Mouse (Mus musculus): Measurements from ENCODE around the gene Bicdl2. TPM values are rescaled to one million over a fixed set of nuclear protein-coding genes. Genes with fewer than 3 reads are reported as not detected.
A peak's percentile ranks its signal among the peaks of the same experiment; 100 is the strongest.

The Bicdl2 gene
- polyA plus RNA-seq, 1 experiment from 2014 or later: 0.15 TPM

DNA sequence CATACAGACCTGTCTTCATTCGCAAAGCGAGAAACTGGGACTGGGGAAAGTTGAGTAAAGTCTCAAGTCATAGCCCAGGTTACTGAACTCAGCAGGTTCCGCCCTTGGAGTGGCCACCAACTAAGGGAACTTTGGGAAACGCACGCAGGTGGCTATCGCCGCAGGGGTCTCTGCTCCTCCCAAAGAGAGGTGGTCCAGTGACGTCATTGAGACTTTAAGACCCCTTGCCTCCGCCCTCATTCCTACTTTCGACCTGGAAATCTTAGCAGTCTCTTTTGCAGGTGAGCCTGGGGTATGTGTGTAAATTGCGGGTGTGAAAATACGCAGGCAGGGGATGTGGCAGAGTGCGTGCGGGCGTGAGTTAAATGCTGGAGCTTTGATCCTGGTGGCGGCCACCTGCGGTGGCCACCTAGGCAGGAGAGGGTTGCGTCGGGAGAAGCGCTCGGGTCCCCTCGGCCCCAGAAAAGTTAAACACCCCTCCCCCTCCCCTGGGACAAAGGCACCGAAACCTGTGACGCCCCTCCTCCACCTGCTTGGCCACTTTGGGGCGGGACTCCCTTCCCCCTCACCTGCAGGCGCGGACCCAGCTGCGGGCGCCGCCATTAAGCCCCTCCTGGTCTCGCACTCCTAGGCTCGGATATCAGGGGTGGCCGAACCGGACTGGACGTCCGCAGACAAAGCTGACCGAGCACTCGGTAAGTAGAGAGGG lies 19.0 kb downstream of the Bicdl2 start, which contains the start of gene Cldn6:
Cldn6 (plus strand) TSS at position 123 of the 709 bp plus-strand sequence.
- H3K4me2 ChIP-seq (ENCODE audit: low read length): peak within 1 kb of the TSS; percentile 53
- no peak within 1 kb of the TSS for H3K9ac ChIP-seq (ENCODE audit: low read length)
- H3K9me3 ChIP-seq (ENCODE audit: control insufficient read depth, low read length): no peaks in the 10 kb centered on the region
- H3K27ac ChIP-seq (replicated peaks in 1 of 2; ENCODE audit: control insufficient read depth in 1 of 2, insufficient read depth in 1 of 2, low read depth in 2 of 2, low read length in 2 of 2): no peak within 1 kb of the TSS
- no peak for ATAC-seq (ENCODE audit: insufficient number of reproducible peaks, insufficient read depth, low FRiP score, low read depth)
- H3K4me3 ChIP-seq (ENCODE audit: control insufficient read depth in 1 of 2, insufficient read depth in 1 of 2, low read depth in 1 of 2, low read length in 2 of 2): peak within 1 kb of the TSS; percentile 11 to 20; a peak in 2 of 4 replicates
- H3K4me1 ChIP-seq (ENCODE audit: control insufficient read depth in 2 of 2, insufficient read depth in 2 of 2, low read length in 2 of 2): peaks cover 16 to 31% of the 10 kb centered on the region in 2 experiments
- no peaks in the 10 kb centered on the region for H3K36me3 ChIP-seq (ENCODE audit: control insufficient read depth, insufficient read depth, low read length)
- H3K27me3 ChIP-seq (ENCODE audit: control insufficient read depth, insufficient read depth, low read length): peaks cover 66% of the 10 kb centered on the region
- 3% methylated on average over 38 of the region's 38 CpGs for WGBS

DNA sequence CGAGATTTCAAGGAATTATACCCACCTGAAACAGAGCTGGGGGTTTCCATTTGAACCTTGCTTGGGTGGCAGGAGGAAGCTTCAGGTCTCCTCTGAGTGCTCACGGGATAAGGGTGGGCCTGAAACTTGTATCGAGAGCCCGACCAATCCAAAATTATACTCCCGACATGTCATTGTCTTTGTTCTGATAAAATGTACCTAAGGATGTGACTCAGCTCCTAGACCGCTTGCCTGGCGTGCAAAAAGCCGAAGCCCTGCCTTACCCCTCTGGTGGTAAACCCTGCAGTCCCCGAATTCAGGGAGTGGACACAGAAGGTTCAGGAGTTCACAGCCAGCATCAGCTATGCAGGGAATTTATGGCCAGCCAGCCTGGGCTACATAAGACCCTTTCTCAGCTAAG lies 20.0 kb downstream of the Bicdl2 start:
- Histone ChIP-seq H3K4me2 (ENCODE audit: low read length) (no peak overlapping the region), H3K4me1 (ENCODE audit: control insufficient read depth in 2 of 2, insufficient read depth in 2 of 2, low read length in 2 of 2) (peaks cover 9 to 22% of the 10 kb centered on the region in 2 experiments), H3K27me3 (ENCODE audit: control insufficient read depth, insufficient read depth, low read length) (peaks cover 77% of the 10 kb centered on the region), H3K4me3 (ENCODE audit: control insufficient read depth in 1 of 2, insufficient read depth in 1 of 2, low read depth in 1 of 2, low read length in 2 of 2) (no peak overlapping the region), H3K9me3 (ENCODE audit: control insufficient read depth, low read length) (no peaks in the 10 kb centered on the region), H3K27ac (replicated peaks in 1 of 2; ENCODE audit: control insufficient read depth in 1 of 2, insufficient read depth in 1 of 2, low read depth in 2 of 2, low read length in 2 of 2) (no peak overlapping the region), H3K9ac (ENCODE audit: low read length) (no peak overlapping the region), H3K36me3 (ENCODE audit: control insufficient read depth, insufficient read depth, low read length) (no peaks in the 10 kb centered on the region)
- 68% methylated on average over 9 of the region's 9 CpGs for WGBS
- no peak for ATAC-seq (ENCODE audit: insufficient number of reproducible peaks, insufficient read depth, low FRiP score, low read depth)

DNA sequence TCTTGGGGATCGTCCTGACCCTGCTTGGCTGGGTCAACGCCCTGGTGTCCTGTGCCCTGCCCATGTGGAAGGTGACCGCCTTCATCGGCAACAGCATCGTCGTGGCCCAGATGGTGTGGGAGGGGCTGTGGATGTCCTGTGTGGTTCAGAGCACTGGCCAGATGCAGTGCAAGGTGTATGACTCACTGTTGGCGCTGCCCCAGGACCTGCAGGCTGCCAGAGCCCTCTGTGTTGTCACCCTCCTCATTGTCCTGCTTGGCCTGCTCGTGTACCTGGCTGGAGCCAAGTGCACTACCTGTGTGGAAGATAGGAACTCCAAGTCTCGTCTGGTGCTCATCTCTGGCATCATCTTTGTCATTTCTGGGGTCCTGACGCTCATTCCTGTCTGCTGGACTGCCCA lies 20.8 kb downstream of the Bicdl2 start:
- H3K4me1 ChIP-seq (ENCODE audit: control insufficient read depth in 2 of 2, insufficient read depth in 2 of 2, low read length in 2 of 2): peaks cover 5 to 15% of the 10 kb centered on the region in 2 experiments; a peak in 3 of 4 replicates
- 63% methylated on average over 10 of the region's 10 CpGs for WGBS
- no peaks in the 10 kb centered on the region for H3K9me3 ChIP-seq (ENCODE audit: control insufficient read depth, low read length)
- ATAC-seq (ENCODE audit: insufficient number of reproducible peaks, insufficient read depth, low FRiP score, low read depth): no peak
- H3K27me3 ChIP-seq (ENCODE audit: control insufficient read depth, insufficient read depth, low read length): peaks cover 77% of the 10 kb centered on the region
- H3K4me3 ChIP-seq (ENCODE audit: control insufficient read depth in 1 of 2, insufficient read depth in 1 of 2, low read depth in 1 of 2, low read length in 2 of 2): no peak overlapping the region
- no peaks in the 10 kb centered on the region for H3K36me3 ChIP-seq (ENCODE audit: control insufficient read depth, insufficient read depth, low read length)
- H3K27ac ChIP-seq (replicated peaks in 1 of 2; ENCODE audit: control insufficient read depth in 1 of 2, insufficient read depth in 1 of 2, low read depth in 2 of 2, low read length in 2 of 2): no peak overlapping the region
- H3K9ac ChIP-seq (ENCODE audit: low read length): no peak overlapping the region
- no peak overlapping the region for H3K4me2 ChIP-seq (ENCODE audit: low read length)

DNA sequence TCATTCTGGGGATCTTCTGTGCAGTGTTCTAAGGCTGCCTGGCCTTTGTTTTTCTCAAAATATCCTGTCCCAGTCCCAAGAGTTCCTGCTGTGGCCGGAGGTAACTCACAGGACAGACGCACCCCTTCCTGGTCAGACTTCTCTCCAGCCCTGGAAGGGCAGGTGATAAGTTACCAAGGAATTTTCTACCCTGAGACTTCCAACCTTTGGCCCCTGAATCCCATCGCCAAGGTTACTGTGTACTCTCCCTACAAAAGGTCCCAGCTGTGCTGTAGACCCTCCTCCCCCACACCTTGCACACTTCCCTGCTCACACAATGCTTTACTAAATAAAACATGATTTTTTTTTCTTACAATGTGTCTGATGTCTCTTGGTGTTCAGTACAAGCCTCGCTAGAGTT lies 21.8 kb downstream of the Bicdl2 start:
- Histone ChIP-seq H3K9me3 (ENCODE audit: control insufficient read depth, low read length) (no peaks in the 10 kb centered on the region), H3K27me3 (ENCODE audit: control insufficient read depth, insufficient read depth, low read length) (peaks cover 77% of the 10 kb centered on the region), H3K4me3 (ENCODE audit: control insufficient read depth in 1 of 2, insufficient read depth in 1 of 2, low read depth in 1 of 2, low read length in 2 of 2) (no peak overlapping the region), H3K27ac (replicated peaks in 1 of 2; ENCODE audit: control insufficient read depth in 1 of 2, insufficient read depth in 1 of 2, low read depth in 2 of 2, low read length in 2 of 2) (no peak overlapping the region), H3K4me1 (ENCODE audit: control insufficient read depth in 2 of 2, insufficient read depth in 2 of 2, low read length in 2 of 2) (peaks cover 5 to 11% of the 10 kb centered on the region in 2 experiments; a peak in 2 of 4 replicates), H3K36me3 (ENCODE audit: control insufficient read depth, insufficient read depth, low read length) (no peaks in the 10 kb centered on the region), H3K9ac (ENCODE audit: low read length) (no peak overlapping the region), H3K4me2 (ENCODE audit: low read length) (no peak overlapping the region)
- WGBS: 43% methylated on average over 4 of the region's 4 CpGs
- no peak for ATAC-seq (ENCODE audit: insufficient number of reproducible peaks, insufficient read depth, low FRiP score, low read depth)

GRCm38 (mm10) chr17:23682530-23682929 lies 22.2 kb downstream of the Bicdl2 start:
- Histone ChIP-seq H3K36me3 (ENCODE audit: control insufficient read depth, insufficient read depth, low read length) (no peaks in the 10 kb centered on the region), H3K4me1 (ENCODE audit: control insufficient read depth in 2 of 2, insufficient read depth in 2 of 2, low read length in 2 of 2) (peaks cover 5 to 9% of the 10 kb centered on the region in 2 experiments; a peak in 2 of 4 replicates), H3K9me3 (ENCODE audit: control insufficient read depth, low read length) (no peaks in the 10 kb centered on the region), H3K27ac (replicated peaks in 1 of 2; ENCODE audit: control insufficient read depth in 1 of 2, insufficient read depth in 1 of 2, low read depth in 2 of 2, low read length in 2 of 2) (no peak overlapping the region), H3K4me2 (ENCODE audit: low read length) (no peak overlapping the region), H3K4me3 (ENCODE audit: control insufficient read depth in 1 of 2, insufficient read depth in 1 of 2, low read depth in 1 of 2, low read length in 2 of 2) (no peak overlapping the region), H3K27me3 (ENCODE audit: control insufficient read depth, insufficient read depth, low read length) (peaks cover 77% of the 10 kb centered on the region), H3K9ac (ENCODE audit: low read length) (no peak overlapping the region)
- WGBS: 53% methylated on average over 3 of the region's 3 CpGs
- no peak for ATAC-seq (ENCODE audit: insufficient number of reproducible peaks, insufficient read depth, low FRiP score, low read depth)

DNA sequence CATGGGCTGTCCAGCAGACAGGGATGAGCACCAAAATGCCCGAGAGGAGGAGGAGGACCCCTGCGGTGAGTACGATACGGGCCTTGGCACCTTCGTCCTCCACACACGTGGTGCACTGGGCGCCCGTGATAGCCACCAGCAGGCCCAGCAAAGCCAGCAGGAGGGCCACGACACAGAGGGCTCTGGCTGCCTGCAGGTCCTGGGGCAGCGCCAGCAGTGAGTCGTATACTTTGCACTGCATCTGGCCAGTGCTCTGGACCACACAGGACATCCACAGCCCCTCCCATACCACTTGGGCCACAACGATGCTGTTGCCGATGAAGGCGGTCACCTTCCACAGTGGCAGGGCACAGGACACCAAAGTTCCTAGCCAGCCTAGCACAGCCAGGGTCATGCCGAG lies 22.9 kb downstream of the Bicdl2 start:
- no peak overlapping the region for H3K27ac ChIP-seq (replicated peaks in 1 of 2; ENCODE audit: control insufficient read depth in 1 of 2, insufficient read depth in 1 of 2, low read depth in 2 of 2, low read length in 2 of 2)
- 0 out of 2 replicates have a peak, but pooled peaks have one; percentile 27 for ATAC-seq (ENCODE audit: insufficient number of reproducible peaks, insufficient read depth, low FRiP score, low read depth)
- no peaks in the 10 kb centered on the region for H3K9me3 ChIP-seq (ENCODE audit: control insufficient read depth, low read length)
- WGBS: 18% methylated on average over 15 of the region's 15 CpGs
- H3K4me2 ChIP-seq (ENCODE audit: low read length): no peak overlapping the region
- H3K36me3 ChIP-seq (ENCODE audit: control insufficient read depth, insufficient read depth, low read length): no peaks in the 10 kb centered on the region
- no peak overlapping the region for H3K9ac ChIP-seq (ENCODE audit: low read length)
- peaks cover 72% of the 10 kb centered on the region for H3K27me3 ChIP-seq (ENCODE audit: control insufficient read depth, insufficient read depth, low read length)
- no peak overlapping the region for H3K4me3 ChIP-seq (ENCODE audit: control insufficient read depth in 1 of 2, insufficient read depth in 1 of 2, low read depth in 1 of 2, low read length in 2 of 2)
- H3K4me1 ChIP-seq (ENCODE audit: control insufficient read depth in 2 of 2, insufficient read depth in 2 of 2, low read length in 2 of 2): peaks cover 5 to 6% of the 10 kb centered on the region in 2 experiments; a peak in 2 of 4 replicates

- no peaks in the 10 kb centered on the region for H3K9me3 ChIP-seq (ENCODE audit: control insufficient read depth, low read length)
- WGBS: 26% methylated on average over 15 of the region's 15 CpGs
- H3K9ac ChIP-seq (ENCODE audit: low read length): no peak within 1 kb of the TSS
- no peak within 1 kb of the TSS for H3K4me3 ChIP-seq (ENCODE audit: control insufficient read depth in 1 of 2, insufficient read depth in 1 of 2, low read depth in 1 of 2, low read length in 2 of 2)
- H3K27ac ChIP-seq (replicated peaks in 1 of 2; ENCODE audit: control insufficient read depth in 1 of 2, insufficient read depth in 1 of 2, low read depth in 2 of 2, low read length in 2 of 2): no peak within 1 kb of the TSS
- H3K27me3 ChIP-seq (ENCODE audit: control insufficient read depth, insufficient read depth, low read length): peaks cover 63% of the 10 kb centered on the region
- no peak within 1 kb of the TSS for H3K4me2 ChIP-seq (ENCODE audit: low read length)
- H3K4me1 ChIP-seq (ENCODE audit: control insufficient read depth in 2 of 2, insufficient read depth in 2 of 2, low read length in 2 of 2): peaks cover 5 to 6% of the 10 kb centered on the region in 2 experiments; a peak in 2 of 4 replicates
- ATAC-seq (ENCODE audit: insufficient number of reproducible peaks, insufficient read depth, low FRiP score, low read depth): no peak
- H3K36me3 ChIP-seq (ENCODE audit: control insufficient read depth, insufficient read depth, low read length): no peaks in the 10 kb centered on the region
These were observed 23.8 kb downstream of the Bicdl2 start, which contains the start of gene Cldn9 for GRCm38 (mm10) chr17:23683856-23684672. Gene Cldn9, minus strand, starts transcription at chr17:23684026.

All from heart, embryonic 14.5 days (tissue).